Mouse (Mus musculus): Measurements from ENCODE around the gene Aipl1.
A peak's percentile ranks its signal among the peaks of the same experiment; 100 is the strongest.

The Aipl1 gene

DNA sequence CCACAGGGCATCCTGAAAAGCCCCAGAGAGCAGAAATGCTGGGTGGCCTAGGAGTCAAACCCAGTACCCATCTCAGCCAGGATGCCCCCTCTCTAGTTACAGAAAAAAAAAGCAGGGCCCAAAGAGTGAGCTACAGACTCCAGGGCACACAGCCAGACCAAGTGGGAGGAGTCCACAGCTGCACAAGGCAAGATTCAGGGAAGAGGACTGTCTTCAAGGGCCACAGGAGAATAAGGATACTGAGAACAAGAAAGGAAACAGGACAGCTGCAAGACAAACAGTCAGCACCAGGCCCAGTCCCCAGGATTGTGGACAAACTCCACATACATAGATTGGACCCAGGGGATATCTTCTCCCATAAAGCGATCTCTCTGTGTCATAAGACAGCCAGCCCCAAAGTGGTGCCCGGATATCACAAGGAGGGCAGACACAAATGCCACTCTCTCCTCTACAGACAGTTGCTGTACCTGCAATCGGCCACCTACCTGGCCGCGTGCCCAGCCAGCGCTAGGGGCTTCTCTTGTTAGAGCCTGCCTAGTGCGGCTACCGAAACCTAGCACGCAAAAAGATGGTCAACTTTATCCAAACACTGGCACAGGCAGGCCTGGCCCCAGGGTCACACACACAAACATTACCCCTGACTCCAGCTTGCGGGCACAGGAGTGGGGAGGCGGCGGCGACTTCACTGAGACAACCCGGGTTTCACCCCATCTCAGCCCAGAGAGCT lies 13.0 kb upstream of the Aipl1 start:
- DNase-seq (ENCODE audit: low spot score in 2 of 2): no peak

DNA sequence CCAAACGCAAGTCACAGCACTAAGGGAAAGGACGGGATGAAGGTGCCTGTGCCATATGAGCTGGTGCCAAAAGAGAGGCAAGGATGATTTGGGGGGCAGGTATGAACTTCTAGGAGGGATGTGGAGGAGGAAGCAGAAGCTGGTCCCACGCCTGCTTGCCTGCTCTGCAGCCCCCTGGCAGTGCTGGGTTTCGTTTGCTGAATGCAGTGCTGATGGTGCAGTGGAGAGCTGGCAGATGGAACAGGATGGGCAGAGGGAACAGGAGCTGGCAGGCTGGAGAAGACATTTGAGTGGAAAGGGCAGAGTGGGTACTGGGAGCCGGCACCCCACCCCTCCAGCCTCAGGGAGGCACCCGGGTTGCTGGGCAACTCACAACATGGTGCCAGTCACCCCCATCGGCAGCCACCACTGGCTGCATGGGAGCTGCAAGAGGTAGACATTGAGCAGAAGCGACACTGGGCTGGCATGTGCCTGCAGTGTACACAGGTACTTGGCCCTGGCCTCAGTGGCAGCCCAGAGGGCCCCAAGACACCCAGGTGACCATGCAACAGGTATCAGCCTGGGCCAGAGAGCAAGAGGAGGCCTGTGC lies 12.0 kb upstream of the Aipl1 start:
- DNase-seq (ENCODE audit: low spot score in 2 of 2): no peak

DNA sequence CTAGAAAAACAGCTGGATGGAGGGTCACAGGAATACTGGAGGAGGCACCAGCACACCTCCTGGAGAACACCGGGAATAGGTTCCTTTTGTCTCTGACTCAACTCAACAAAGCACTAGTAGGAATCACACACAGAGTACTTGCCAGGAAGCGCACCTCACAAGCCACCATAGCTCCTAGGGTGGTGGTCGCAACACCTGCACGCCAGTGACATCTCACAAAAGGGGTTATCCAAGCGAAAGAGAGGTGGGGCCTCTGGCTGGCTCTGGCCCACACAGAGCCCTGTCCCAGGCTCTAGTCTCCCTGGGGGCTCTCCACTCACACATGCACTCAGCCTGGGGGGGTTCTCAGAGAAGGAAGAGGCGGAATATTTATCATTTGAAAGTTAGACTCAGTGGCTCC lies 11.4 kb upstream of the Aipl1 start:
- DNase-seq (ENCODE audit: low spot score in 2 of 2): no peak

DNA sequence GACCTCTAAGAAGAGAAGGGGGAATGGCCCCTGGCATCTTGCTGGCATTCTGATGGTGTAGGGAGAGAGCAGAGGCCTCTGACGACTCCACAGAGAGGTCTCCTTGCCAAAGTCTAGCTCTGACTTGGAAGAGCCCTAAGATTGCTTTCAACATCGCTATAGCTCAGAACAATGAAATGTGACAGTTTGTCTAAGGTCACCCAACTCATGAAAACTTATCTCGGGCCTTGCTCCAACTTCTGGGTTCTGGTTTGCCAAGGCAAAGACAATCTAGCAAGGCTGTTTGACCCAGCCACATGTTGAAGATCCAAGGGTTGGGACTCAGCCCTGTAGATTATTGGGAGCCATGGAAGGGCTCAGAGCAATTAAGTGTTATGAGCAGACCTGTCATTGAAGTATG lies 6.9 kb upstream of the Aipl1 start:
- no peak for DNase-seq (ENCODE audit: low spot score in 2 of 2)

DNA sequence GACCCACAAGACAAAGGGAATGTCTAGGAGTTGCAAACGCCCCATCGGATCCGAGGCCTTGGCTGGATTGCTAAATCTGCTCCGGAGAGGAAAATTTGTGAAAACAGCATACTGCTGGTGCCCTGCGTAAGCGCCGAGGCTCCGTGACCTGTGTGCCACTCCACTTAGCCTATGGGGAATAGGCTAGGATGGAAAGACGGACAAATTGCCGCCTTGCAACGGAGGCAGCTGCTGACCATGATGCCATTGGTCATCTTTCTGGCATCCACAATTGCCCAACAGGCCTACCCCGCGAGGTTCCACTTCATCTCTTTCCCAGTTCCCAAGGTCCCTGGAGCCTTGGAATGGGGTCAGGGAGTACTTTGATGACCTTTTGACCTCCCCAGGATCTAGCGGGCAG lies 5.3 kb upstream of the Aipl1 start:
- no peak for DNase-seq (ENCODE audit: low spot score in 2 of 2)

DNA sequence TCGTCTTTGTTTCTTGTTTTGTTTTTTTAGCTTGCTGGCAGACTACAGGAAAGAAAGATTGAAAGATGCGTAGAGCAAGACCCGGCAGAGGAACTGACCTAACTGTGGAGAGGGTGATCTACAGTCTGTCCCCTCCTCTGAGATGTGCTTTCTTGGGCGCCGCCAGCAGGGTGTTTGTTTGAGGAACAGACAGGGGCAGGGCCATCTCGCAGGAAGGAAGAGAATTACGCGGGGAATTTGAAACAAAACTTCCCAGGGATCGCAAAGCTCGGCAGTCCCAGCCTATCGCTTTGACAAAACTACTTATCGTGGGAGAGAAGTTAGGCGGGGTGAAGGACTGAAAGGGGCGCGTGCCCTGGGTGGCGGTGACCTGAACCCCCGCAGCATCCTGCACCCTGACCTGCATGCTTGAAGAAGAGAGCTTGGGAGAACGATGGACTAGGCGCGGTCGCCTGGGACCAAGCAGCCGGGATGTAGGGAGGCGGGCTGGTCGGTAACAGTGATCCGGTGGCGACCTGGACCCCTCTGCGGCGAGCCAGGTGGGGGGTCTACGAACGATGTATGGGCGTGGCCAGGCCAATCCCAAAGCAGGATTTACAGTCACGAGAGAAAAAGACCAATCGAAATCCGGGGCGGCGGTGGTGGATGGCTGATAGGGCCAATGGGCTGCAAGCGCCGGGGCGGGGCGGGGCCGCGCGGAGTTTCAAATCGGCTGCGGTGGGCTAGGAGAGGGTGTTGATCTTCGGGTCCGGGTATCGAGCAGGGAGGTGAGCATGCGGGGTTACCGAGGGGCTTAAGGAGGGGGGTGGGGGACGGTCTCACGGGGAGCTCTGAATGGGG lies 4.7 kb upstream of the Aipl1 start, which contains the start of gene Pimreg:
Pimreg (plus strand) TSS at position 265 of the 840 bp plus-strand sequence.
- peak; percentile 58 to 63 for DNase-seq (ENCODE audit: low spot score in 2 of 2)

DNA sequence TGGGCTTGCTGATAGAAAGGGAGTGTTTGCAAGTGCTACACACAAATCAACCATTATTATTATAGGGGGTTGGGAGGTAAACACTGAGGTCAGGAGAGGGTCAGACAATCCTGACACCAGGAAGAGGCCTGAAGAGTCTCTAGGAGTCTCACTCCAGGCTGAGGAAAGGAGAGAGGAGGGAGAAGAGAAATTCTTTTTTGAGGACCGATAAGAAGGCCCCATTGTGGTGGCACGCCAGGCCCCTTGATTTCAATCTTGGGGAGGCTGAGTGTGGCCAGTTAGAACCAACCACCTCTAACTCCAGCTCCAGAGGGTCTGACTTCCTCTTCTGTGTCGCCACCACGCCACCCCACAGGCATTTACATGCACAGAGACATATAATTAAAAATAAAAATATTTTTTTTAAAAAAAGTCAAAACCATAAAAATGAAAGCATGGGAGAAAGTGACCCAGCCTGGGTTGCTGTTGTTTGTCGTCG lies 4.0 kb upstream of the Aipl1 start:
- DNase-seq (ENCODE audit: low spot score in 2 of 2): no peak

DNA sequence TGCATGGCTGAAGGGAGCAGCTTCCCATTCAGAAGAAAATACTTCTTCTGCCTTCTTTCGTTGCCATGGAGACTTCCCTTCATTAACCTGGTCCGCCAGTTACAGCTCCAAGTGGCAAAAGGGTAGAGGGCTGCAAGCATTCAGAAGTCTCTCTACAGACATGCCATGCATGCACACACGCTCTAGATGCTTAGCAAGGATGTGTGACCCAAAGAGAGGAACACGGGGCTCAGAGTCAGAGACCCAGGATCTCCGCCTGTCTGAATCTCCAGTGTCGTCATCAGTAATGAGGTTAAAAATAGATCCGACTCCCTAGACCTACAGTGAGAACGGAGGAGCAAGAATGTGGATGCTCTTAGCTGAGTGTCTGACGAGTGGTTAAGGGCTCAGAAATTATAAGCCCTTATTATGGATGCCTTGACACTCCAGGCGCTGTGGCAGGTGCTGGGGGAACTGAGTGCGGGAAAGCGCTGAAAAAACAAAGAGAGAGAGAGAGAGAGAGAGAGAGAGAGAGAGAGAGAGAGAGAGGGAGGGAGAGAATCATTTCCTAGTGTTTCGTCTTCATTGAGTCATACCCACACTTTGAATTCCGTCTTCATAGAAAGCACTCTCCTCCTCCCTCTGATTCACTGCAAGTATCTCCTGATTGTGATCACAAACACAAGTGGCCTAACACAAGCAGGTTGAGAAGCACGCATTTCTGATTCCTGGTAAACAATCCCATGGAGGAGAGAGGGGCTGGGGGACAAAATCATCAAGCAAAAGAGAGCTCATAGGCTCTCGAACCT lies 2.5 kb upstream of the Aipl1 start:
- DNase-seq (ENCODE audit: low spot score in 2 of 2): no peak

DNA sequence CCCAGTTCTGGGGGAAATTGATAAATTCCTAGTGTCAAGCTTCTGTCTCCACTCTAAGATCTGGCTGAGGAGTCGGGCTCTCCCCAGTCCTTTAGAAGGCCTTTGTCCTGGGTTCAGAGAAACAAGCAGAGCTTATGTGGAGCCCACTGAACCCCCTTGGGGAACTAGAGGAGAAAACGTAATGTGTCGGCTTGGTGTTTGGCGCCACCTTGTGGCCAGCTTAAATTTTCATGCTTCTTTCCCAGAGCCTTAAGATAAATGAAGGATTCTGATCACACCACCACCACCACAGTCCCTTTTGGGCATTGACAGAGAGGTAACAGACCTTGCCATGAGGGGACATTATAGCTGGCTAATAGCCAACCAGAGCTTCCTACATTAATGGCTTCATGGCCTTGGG lies 687 bp upstream of the Aipl1 start:
- peak; percentile 32 to 52 for DNase-seq (ENCODE audit: low spot score in 2 of 2)

DNA sequence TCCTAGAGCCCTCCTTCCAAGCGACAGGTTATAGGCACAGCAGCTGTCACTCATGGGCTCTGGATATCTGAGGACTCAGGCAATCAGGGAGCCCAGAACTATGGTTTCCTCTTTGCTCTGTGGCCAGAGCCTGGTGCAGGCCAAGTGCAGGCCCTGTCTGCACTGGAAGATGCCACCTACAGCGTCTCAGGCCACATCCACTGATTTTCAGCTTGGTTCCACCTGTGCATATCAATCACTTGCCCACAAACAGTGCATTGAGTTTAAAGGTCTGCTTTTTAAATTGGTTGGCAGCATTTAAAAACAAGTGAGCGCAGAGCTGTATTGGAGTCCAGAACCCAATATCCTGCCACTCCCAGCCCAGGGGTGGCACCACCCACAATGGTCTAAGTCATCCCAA lies 4.7 kb downstream of the Aipl1 start:
- no peak for DNase-seq (ENCODE audit: low spot score in 2 of 2)

DNA sequence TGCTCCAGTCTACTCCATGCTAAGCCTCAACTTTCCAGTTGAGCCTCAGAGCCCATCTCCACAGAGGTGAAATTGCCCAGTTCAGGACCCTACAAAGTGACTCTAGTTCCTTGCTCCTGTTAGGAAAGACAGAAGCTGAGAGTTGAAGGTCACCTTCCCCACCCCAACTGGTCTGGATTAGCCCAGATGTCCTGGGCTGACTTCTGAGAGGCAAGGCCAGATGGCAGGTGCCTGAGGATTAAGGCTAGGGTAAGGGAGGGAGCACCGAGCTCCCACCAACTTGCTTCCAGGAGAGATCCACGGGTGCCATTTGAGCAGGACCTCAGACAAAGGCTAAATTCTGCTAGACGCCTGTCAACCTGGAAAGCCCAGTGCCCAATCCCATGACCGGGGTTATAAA lies 5.2 kb downstream of the Aipl1 start:
- no peak for DNase-seq (ENCODE audit: low spot score in 2 of 2)

DNA sequence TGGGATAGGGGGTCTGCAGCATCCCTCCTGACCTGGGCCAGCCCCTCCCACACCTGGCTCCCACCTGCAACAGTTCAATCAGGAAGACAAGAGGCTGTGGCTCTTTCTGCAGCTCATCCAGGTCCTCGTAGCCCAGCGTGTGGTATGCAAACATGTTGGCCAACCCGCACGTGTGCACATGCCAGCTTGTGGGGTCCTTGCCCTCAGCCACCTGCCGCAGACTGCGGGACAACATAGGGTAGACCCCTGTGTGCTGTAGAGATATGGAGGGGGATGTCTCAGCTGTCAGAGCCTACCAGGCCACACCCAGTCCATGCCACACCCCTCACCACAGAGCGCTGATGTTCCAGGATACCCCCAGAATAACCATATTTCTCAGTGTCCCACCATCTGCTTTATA lies 6.0 kb downstream of the Aipl1 start:
- DNase-seq (ENCODE audit: low spot score in 2 of 2): no peak

DNA sequence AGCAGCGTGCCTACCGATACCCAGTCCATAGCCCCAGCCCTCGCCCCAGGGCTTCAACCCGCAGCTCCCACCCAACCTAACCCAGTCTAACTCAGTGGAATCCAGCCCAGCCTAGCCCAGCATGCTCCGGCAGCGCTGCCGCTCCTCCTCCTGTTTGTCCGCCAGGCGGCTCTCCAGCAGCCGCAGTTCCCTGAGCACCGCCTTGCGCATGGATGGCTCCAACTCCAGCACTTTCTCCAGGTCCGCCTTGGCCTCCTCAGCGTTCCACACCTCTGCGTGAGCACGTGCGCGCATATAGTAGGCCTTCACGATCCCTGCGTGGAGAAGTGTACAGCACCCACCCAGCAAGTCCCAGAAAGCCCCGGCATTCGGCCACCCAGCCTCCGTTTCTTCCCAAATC lies 8.2 kb downstream of the Aipl1 start:
- no peak for DNase-seq (ENCODE audit: low spot score in 2 of 2)

DNA sequence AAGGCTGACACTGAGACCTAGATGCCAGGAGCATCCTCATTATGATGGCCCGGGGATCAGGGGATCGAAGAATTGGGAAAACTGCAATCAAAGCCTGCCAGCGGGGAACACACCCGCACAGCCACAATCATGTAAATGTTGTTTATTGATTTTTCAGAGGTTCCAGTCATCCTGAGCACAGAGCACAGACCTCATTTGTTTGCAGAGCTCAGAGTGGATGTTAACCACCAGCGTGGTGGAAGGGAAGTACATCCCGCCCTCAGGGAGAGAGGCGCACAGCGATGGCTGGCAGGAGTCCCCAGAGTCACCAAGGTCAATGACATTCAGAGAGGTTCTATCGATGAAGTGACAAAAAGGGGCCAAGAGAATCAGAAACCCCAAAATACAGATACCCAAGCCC lies 9.5 kb downstream of the Aipl1 start:
- DNase-seq (ENCODE audit: low spot score in 2 of 2): no peak

DNA sequence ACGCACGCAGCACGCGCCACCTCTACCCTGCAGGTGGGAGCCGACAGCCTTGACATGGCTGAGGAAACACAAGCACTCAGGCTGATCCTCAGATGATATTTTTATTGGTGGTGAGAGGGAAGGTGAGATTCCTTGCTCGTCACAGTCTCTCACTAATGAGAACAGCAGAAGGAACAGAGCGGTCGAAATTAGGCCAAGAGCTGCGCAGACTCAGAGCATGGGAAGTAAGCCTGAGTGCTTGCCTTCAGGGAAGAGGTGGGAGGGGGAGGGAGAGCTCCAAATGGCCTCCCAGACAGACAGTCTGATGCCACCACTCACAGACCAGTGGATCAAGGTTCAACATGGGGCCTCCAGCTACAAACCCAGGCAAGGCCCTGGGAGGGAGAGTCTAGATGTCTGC lies 10.8 kb downstream of the Aipl1 start:
- no peak for DNase-seq (ENCODE audit: low spot score in 2 of 2)

DNA sequence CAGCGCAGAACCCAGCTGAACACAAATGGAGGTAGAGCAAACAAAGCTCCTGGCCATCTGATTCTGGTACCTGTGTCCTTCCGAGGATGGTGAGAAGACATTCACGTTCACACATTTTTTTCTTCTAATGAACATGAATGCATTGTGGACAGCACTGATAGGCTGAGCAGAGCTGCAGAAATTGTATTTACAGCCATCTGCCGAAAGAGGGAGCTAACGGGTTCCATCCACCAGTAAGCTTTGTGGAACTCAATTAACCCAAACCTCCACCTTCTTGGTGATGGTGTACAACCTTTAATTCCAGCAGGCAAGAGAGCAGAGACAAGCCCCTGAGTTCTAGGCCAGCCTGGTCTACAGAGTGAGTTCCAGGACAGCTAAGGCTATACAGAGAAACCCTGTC lies 11.5 kb downstream of the Aipl1 start:
- DNase-seq (ENCODE audit: low spot score in 2 of 2): no peak

DNA sequence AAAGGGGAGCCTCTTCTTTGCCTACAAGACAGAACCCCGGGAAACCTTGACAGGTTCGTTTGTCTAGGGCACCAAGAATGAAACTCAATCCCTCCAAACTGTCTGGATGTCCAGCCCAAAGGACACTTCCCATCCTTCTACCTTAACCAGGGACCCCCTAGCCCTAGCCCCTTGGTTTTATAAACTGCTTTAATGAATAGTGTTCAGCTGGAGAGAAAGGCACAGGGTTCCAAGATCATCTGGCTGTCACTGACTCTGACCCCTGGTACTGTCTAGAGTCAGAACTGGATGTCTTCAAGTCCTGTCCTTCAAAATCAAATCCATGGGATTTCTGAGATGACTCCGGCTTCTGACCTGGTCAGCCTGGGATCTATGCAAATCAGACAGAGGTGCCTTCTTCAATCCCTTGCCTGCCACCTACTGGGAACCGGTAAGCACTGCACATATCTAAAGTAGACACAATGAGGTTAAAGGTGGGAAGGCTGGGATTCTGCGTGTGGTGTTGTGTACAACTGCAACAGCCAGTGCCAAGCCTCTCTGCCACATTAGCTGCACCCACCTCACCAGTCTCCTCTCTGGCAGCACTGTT lies 13.0 kb downstream of the Aipl1 start:
- DNase-seq (ENCODE audit: low spot score in 2 of 2): peak in 1 of 2 experiments; percentile 18

DNA sequence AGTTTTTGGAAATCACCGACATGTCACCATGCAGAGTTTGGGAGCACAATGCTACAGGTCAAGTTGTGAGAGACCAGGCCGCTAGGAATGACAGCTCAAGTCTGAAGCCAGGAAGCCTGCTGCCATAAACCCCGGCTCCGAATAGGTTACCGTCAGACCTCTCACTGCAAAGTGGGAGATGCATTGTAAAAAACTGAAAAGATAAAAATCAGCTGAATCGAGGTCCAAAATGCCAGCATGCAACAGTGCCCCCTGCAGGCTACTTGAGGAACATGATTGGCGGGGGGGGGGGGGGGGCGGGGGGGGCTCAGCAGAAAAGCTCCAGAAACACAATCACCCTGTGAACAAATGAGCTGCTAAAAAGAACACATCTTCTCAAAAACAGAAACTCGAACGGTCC lies 13.7 kb downstream of the Aipl1 start:
- DNase-seq (ENCODE audit: low spot score in 2 of 2): no peak

DNA sequence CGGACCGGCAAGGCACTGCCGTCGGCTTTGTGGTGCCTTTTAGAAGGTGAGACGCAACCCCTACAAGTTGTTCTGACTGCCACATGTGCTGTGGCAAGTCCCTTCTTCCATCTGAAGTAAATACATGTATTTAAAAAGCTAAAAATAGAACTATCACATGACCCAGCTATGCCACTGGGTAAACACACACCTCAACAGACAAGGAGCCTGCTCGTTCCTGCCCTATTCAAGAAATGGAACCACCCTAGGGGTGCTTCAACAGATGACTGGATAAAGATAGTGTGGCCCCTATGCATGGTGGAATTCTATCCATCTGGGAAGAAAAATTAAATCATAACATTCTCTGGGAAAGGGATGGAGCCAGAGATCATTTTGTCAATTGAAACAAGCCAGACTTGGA lies 14.5 kb downstream of the Aipl1 start:
- no peak for DNase-seq (ENCODE audit: low spot score in 2 of 2)

DNA sequence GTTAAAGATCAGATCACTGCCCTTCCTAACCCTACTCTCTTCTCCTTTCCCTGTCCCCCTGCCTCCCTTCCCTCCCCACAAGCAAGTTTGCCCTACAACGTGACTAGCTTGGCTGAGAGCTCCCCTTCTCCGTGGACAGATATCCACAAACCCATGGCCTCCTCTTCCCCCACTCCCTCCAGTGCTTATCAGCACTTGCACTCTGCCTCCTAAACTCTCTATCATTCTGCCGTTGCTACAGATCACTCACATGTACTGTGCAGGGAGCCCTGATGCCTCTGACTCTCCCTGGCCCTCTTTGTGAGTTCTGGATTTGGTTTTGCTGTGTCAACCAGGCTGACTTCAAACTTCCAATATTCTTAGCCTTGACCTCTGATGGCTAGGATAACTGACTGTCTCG lies 16.3 kb downstream of the Aipl1 start:
- no peak for DNase-seq (ENCODE audit: low spot score in 2 of 2)

DNA sequence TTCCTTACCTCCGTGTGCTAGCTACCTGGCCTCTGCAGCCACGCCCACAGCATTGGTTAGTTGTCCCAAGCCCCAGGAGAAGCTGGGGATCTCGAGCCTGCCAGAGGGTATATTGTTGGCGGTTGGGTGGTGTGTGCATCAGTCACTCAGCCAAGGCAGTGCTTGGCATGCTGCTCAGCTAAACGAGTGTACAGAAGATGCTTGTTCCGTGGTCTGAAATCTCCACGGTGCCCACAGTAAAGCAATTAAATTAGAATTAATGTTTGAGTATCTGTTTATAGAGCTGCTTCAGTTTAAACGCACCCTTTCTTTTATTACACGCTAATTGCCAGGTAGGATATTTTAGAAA lies 20.1 kb downstream of the Aipl1 start:
- no peak for DNase-seq (ENCODE audit: low spot score in 2 of 2)

All from spleen, postnatal 14 days (tissue).